Mouse (Mus musculus) CH12.LX (cell line): ENCODE measurements at regions not wholly inside any gene's neighbourhood (a gene's known extent, or its start where the extent isn't known, plus 50 kb on each side); places are given as distances from the start of the nearest gene placed in this dataset.

Experiments
- DNase-seq: peaks from one replicate; pipeline ENCODE4 v3.0.0-alpha.2; 2013; ENCODE audit errors: extremely low read depth
- H3K27ac ChIP-seq: 2 replicates; pipeline ENCODE4 v1.5.1; 2012; ENCODE audit warnings: low read depth, mild to moderate bottlenecking, control low read depth, moderate library complexity; ENCODE audit not compliant: insufficient read depth
- H3K27me3 ChIP-seq: replicated peaks from 2 replicates; pipeline ENCODE3; 2012; ENCODE audit warnings: inconsistent platforms
- H3K36me3 ChIP-seq, 2 experiments: replicated peaks in 1 of 2; 2 replicates each; pipeline versions ENCODE3 to v1.6.1; 2012; ENCODE audit warnings: inconsistent platforms in 1 of 2, low read length in 1 of 2, mild to moderate bottlenecking in 1 of 2, mixed read lengths in 1 of 2, moderate library complexity in 1 of 2; ENCODE audit not compliant: control insufficient read depth in 1 of 2, insufficient read depth in 1 of 2
- H3K4me1 ChIP-seq, 2 experiments: 2 replicates each; pipeline ENCODE4 v1.6.1; 2012; ENCODE audit warnings: inconsistent platforms in 1 of 2, moderate library complexity in 1 of 2; ENCODE audit not compliant: insufficient read depth in 2 of 2, control insufficient read depth in 1 of 2
- H3K4me2 ChIP-seq: 2 replicates; pipeline ENCODE4 v1.6.1; 2012; ENCODE audit warnings: low read depth, mild to moderate bottlenecking, control low read depth; ENCODE audit not compliant: poor library complexity, insufficient read depth, severe bottlenecking
- H3K4me3 ChIP-seq, 3 experiments: fragments of 150-350 bp in 1 of 3; sonication (generic) in 1 of 3; replicated peaks in 1 of 3; 2 replicates each; pipeline versions ENCODE3 to v1.5.1; 2011 to 2012; ENCODE audit warnings: low read depth in 2 of 3, low read length in 2 of 3, mild to moderate bottlenecking in 2 of 3, moderate library complexity in 2 of 3, control low read depth in 1 of 3, improper control_type of control experiment in 1 of 3, inconsistent platforms in 1 of 3, mixed read lengths in 1 of 3; ENCODE audit not compliant: poor library complexity in 1 of 3
- H3K79me2 ChIP-seq: replicated peaks from 2 replicates; pipeline ENCODE4 v1.6.1; 2012; ENCODE audit warnings: mild to moderate bottlenecking, moderate library complexity; ENCODE audit not compliant: control insufficient read depth, poor library complexity, insufficient read depth, severe bottlenecking; ENCODE audit errors: extremely low read depth
- H3K9ac ChIP-seq: 2 replicates; pipeline ENCODE4 v1.6.1; 2012; ENCODE audit warnings: low read depth, mild to moderate bottlenecking, control low read depth, moderate library complexity; ENCODE audit not compliant: insufficient read depth
- H3K9me3 ChIP-seq: replicated peaks from 2 replicates; pipeline ENCODE3; 2012; ENCODE audit warnings: low read length, inconsistent platforms, mixed read lengths
- CHD1 ChIP-seq: IDR thresholded peaks from 2 replicates; pipeline ENCODE4 v1.6.1; 2012; ENCODE audit warnings: low read depth, low read length, improper control_type of control experiment, inconsistent platforms
- ETS1 ChIP-seq: conservative IDR thresholded peaks from 2 replicates; pipeline ENCODE4 v1.6.1; 2012; ENCODE audit warnings: low read depth, mild to moderate bottlenecking, inconsistent platforms, low read length, improper control_type of control experiment, moderate library complexity
- HCFC1 ChIP-seq: IDR thresholded peaks from 2 replicates; pipeline ENCODE4 v1.6.1; 2012; ENCODE audit warnings: low read depth, mild to moderate bottlenecking, inconsistent platforms, low read length, improper control_type of control experiment
- JUN ChIP-seq: IDR thresholded peaks from 2 replicates; pipeline ENCODE4 v1.6.1; 2011; ENCODE audit warnings: low read depth, mild to moderate bottlenecking, low read length, improper control_type of control experiment, moderate library complexity; ENCODE audit not compliant: insufficient read depth
- KAT2A ChIP-seq: IDR thresholded peaks from 2 replicates; pipeline ENCODE4 v1.6.1; 2012; ENCODE audit warnings: low read length, improper control_type of control experiment, inconsistent platforms; ENCODE audit not compliant: insufficient replicate concordance
- MAFK ChIP-seq: IDR thresholded peaks from 2 replicates; pipeline ENCODE4 v1.6.1; 2011; ENCODE audit warnings: low read length, improper control_type of control experiment; ENCODE audit not compliant: insufficient replicate concordance
- MEF2A ChIP-seq: IDR thresholded peaks from 2 replicates; pipeline ENCODE4 v1.6.1; 2014; ENCODE audit warnings: low read depth, mild to moderate bottlenecking, inconsistent platforms, low read length, improper control_type of control experiment, borderline replicate concordance
- MYC ChIP-seq: IDR thresholded peaks from 2 replicates; pipeline ENCODE4 v1.6.1; 2011; ENCODE audit warnings: low read depth, mild to moderate bottlenecking, improper control_type of control experiment, low read length
- NRF1 ChIP-seq: IDR thresholded peaks from 2 replicates; pipeline ENCODE4 v1.6.1; 2014; ENCODE audit warnings: low read depth, mild to moderate bottlenecking, inconsistent platforms, low read length, improper control_type of control experiment, moderate library complexity
- PAX5 ChIP-seq: IDR thresholded peaks from 2 replicates; pipeline ENCODE4 v1.6.1; 2012; ENCODE audit warnings: low read length, inconsistent platforms, mixed read lengths
- POLR2A ChIP-seq: IDR thresholded peaks from 2 replicates; pipeline ENCODE4 v1.6.1; 2011; ENCODE audit warnings: low read depth, mild to moderate bottlenecking, improper control_type of control experiment, low read length
- RAD21 ChIP-seq: IDR thresholded peaks from 2 replicates; pipeline ENCODE4 v1.6.1; 2011; ENCODE audit warnings: low read depth, mild to moderate bottlenecking, low read length, improper control_type of control experiment, moderate library complexity
- RCOR1 ChIP-seq: conservative IDR thresholded peaks from 2 replicates; pipeline ENCODE4 v1.6.1; 2012; ENCODE audit warnings: low read depth, mild to moderate bottlenecking, inconsistent platforms, low read length, improper control_type of control experiment
- SMC3 ChIP-seq: IDR thresholded peaks from 2 replicates; pipeline ENCODE4 v1.6.1; 2011; ENCODE audit warnings: low read depth, low read length, improper control_type of control experiment
- TBP ChIP-seq: conservative IDR thresholded peaks from 2 replicates; pipeline ENCODE4 v1.6.1; 2011; ENCODE audit warnings: low read depth, low read length, improper control_type of control experiment
- TCF12 ChIP-seq: IDR thresholded peaks from 2 replicates; pipeline ENCODE4 v1.6.1; 2014; ENCODE audit warnings: low read depth, mild to moderate bottlenecking, inconsistent platforms, low read length, improper control_type of control experiment
- USF2 ChIP-seq: conservative IDR thresholded peaks from 2 replicates; pipeline ENCODE4 v1.6.1; 2011; ENCODE audit warnings: low read depth, low read length, improper control_type of control experiment
- ZC3H11A ChIP-seq: IDR thresholded peaks from 2 replicates; pipeline ENCODE4 v1.6.1; 2012; ENCODE audit warnings: low read depth, mild to moderate bottlenecking, inconsistent platforms, low read length, improper control_type of control experiment
- ZKSCAN1 ChIP-seq: IDR thresholded peaks from 2 replicates; pipeline ENCODE4 v1.6.1; 2012; ENCODE audit warnings: low read depth, inconsistent platforms, low read length, improper control_type of control experiment, borderline replicate concordance
- ZMIZ1 ChIP-seq: IDR thresholded peaks from 2 replicates; pipeline ENCODE4 v1.6.1; 2012; ENCODE audit warnings: low read depth, mild to moderate bottlenecking, inconsistent platforms, low read length, improper control_type of control experiment
- ZNF384 ChIP-seq: IDR thresholded peaks from 2 replicates; pipeline ENCODE4 v1.6.1; 2012; ENCODE audit warnings: low read depth, low read length, improper control_type of control experiment, inconsistent platforms
- dilution Hi-C: fragments of 300-500 bp; cut with MboI; formaldehyde crosslinking; loops from 2 replicates; pipeline ENCODE4 v1.14.3; 2020; ENCODE audit warnings: low sequenced_read_pairs; ENCODE audit not compliant: extremely low pct_unique_long_range_greater_than_20kb, extremely low pct_ligation_motif_present
- in situ Hi-C: fragments of 300-500 bp; cut with MboI; formaldehyde crosslinking; loops from 3 replicates; pipeline ENCODE4 v1.14.3; 2019; ENCODE audit warnings: low sequenced_read_pairs, low pct_ligation_motif_present, low pct_unique_long_range_greater_than_20kb, mixed read lengths

- Histone ChIP-seq H3K9me3 (no peaks in the 10 kb centered on the region), H3K27ac (no peak overlapping the region), H3K4me1 (no peaks in the 10 kb centered on the region), H3K27me3 (no peaks in the 10 kb centered on the region), H3K9ac (no peak overlapping the region), H3K36me3 (no peaks in the 10 kb centered on the region), H3K79me2 (no peaks in the 10 kb centered on the region), H3K4me2 (no peak overlapping the region), H3K4me3 (no peak overlapping the region)
- dilution Hi-C loops (no loop called here), in situ Hi-C loops (no loop called here)
- DNase-seq: no peak
- TF ChIP-seq POLR2A: no peak
- no peak for TF ChIP-seq ZMIZ1
- no peak for TF ChIP-seq ZC3H11A
- no peak for TF ChIP-seq MYC
- TF ChIP-seq NRF1: no peak
- TF ChIP-seq CHD1: no peak
- TF ChIP-seq JUN: no peak
These were observed 206.2 kb upstream of the Chrm3 start for GRCm38 (mm10) chr13:10566825-10567224.

DNA sequence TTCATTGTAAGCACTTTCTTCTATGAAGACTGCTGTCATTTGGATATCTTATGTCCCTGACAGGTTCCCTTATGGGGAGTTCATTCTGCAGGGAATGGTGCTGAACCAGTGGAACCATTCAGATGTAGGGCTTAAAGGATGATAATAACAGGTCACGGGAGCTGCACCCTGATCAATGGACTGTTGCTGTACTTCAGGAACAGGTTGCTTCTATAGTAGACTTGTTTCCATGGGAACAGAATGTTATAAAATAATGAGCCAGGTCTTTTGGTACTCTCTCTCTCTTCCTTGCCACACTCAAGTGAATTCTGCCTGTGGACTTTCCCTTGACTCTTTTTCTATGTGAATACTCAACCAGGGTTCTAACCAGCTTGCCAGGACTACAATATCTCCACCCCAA, 196.9 kb upstream of the Chrm3 start:
- no peaks in the 10 kb centered on the region for H3K4me1 ChIP-seq
- no peaks in the 10 kb centered on the region for H3K9me3 ChIP-seq

DNA sequence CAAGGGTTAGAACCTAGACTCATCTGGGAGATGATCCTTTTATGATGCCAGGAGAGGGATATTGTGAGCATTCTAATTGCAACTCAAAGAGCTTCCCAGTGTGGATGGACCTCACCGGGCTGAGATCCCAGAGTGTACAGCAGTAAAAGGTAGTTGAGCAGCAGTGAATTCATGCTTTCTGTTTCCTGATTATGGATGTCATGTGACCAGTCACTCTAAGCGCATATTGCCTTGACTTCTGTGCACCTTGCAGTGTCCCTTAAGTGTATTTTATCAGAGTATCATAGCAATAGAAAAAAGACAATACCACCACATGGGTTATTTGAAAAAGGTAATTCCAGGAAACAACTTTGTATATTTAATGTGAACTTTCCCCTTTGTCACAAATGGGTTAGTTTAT, 193.9 kb upstream of the Chrm3 start:
- in situ Hi-C loops: no loop called here
- TF ChIP-seq USF2: no peak
- TF ChIP-seq PAX5: no peak
- no peak for TF ChIP-seq MYC
- TF ChIP-seq ZKSCAN1: no peak
- TF ChIP-seq ZNF384: no peak
- no peak for TF ChIP-seq RAD21
- no peak for TF ChIP-seq KAT2A
- no peak for TF ChIP-seq ETS1
- TF ChIP-seq MEF2A: no peak
- no peak for TF ChIP-seq RCOR1
- no peak for TF ChIP-seq HCFC1
- TF ChIP-seq TCF12: no peak
- TF ChIP-seq MAFK: no peak
- TF ChIP-seq, all 38 proteins: peak for 0
- no peaks in the 10 kb centered on the region for H3K36me3 ChIP-seq
- H3K4me3 ChIP-seq: no peak overlapping the region
- DNase-seq: no peak
- no peaks in the 10 kb centered on the region for H3K4me1 ChIP-seq
- dilution Hi-C loops: no loop called here
- H3K79me2 ChIP-seq: no peaks in the 10 kb centered on the region
- no peak overlapping the region for H3K4me2 ChIP-seq
- H3K9me3 ChIP-seq: no peaks in the 10 kb centered on the region
- H3K27ac ChIP-seq: no peak overlapping the region
- H3K9ac ChIP-seq: no peak overlapping the region
- no peaks in the 10 kb centered on the region for H3K27me3 ChIP-seq

More for the DNA sequence above, 196.9 kb upstream of the Chrm3 start:
- DNase-seq: no peak
- H3K79me2 ChIP-seq: no peaks in the 10 kb centered on the region
- H3K27ac ChIP-seq: no peak overlapping the region
- no peak overlapping the region for H3K9ac ChIP-seq
- H3K4me3 ChIP-seq: no peak overlapping the region
- H3K27me3 ChIP-seq: no peaks in the 10 kb centered on the region
- in situ Hi-C loops: no loop called here
- dilution Hi-C loops: no loop called here
- H3K36me3 ChIP-seq: no peaks in the 10 kb centered on the region
- no peak for TF ChIP-seq ZMIZ1
- TF ChIP-seq USF2: no peak
- TF ChIP-seq MEF2A: no peak
- TF ChIP-seq SMC3: no peak
- TF ChIP-seq MYC: no peak
- no peak for TF ChIP-seq TBP
- TF ChIP-seq, all 38 proteins: peak for 0
- no peak overlapping the region for H3K4me2 ChIP-seq
